Mouse (Mus musculus) frontal cortex, postnatal 10 days (tissue): ENCODE data around the gene Por.

Source experiments
- DNase-seq, 2 experiments: peaks; one replicate each; pipeline ENCODE4 v3.0.0; 2022; ENCODE audit warnings: low spot score in 2 of 2, mixed read lengths in 1 of 2

Por gene

GRCm38 (mm10) chr5:135669741-135670275, at the start of gene Por:
Por (plus strand) TSS chr5:135670033.
- DNase-seq: no peak

- no peak for DNase-seq
Observed at GRCm38 (mm10) chr5:135620526-135620925, 49.3 kb upstream of the Por start.

- no peak for DNase-seq
Observed at GRCm38 (mm10) chr5:135621725-135622124, 48.1 kb upstream of the Por start.

GRCm38 (mm10) chr5:135623006-135623563, 46.7 kb upstream of the Por start:
- no peak for DNase-seq

GRCm38 (mm10) chr5:135628916-135629315, 40.9 kb upstream of the Por start:
- no peak for DNase-seq

GRCm38 (mm10) chr5:135629401-135629800, 40.4 kb upstream of the Por start:
- no peak for DNase-seq

GRCm38 (mm10) chr5:135630598-135630997, 39.2 kb upstream of the Por start:
- no peak for DNase-seq

- peak; percentile 95 for DNase-seq
Observed at GRCm38 (mm10) chr5:135632117-135632796, 37.6 kb upstream of the Por start, which contains the start of gene Rhbdd2. Rhbdd2 (plus strand) TSS chr5:135632618.

GRCm38 (mm10) chr5:135632797-135633144, 37.1 kb upstream of the Por start:
- DNase-seq: no peak

- DNase-seq: no peak
Observed at GRCm38 (mm10) chr5:135639760-135640458, 29.9 kb upstream of the Por start.

- no peak for DNase-seq
Observed at GRCm38 (mm10) chr5:135640459-135640789, 29.4 kb upstream of the Por start.

GRCm38 (mm10) chr5:135641028-135641427, 28.8 kb upstream of the Por start:
- DNase-seq: no peak

GRCm38 (mm10) chr5:135642686-135643551, 26.9 kb upstream of the Por start:
- no peak for DNase-seq

- no peak for DNase-seq
Observed at GRCm38 (mm10) chr5:135643552-135643842, 26.3 kb upstream of the Por start.

GRCm38 (mm10) chr5:135643869-135644268, 26.0 kb upstream of the Por start:
- DNase-seq: no peak

- no peak for DNase-seq
Observed at GRCm38 (mm10) chr5:135645330-135645729, 24.5 kb upstream of the Por start.

GRCm38 (mm10) chr5:135646038-135646437, 23.8 kb upstream of the Por start:
- no peak for DNase-seq

GRCm38 (mm10) chr5:135648461-135649308, 21.1 kb upstream of the Por start:
- no peak for DNase-seq

GRCm38 (mm10) chr5:135649309-135649633, 20.6 kb upstream of the Por start:
- no peak for DNase-seq

GRCm38 (mm10) chr5:135651536-135651935, 18.3 kb upstream of the Por start:
- no peak for DNase-seq

- no peak for DNase-seq
Observed at GRCm38 (mm10) chr5:135653209-135653608, 16.6 kb upstream of the Por start.
